Mouse (Mus musculus): Measurements from ENCODE around the gene H2afj.
A peak's percentile ranks its signal among the peaks of the same experiment; 100 is the strongest.

Gene H2afj

DNA sequence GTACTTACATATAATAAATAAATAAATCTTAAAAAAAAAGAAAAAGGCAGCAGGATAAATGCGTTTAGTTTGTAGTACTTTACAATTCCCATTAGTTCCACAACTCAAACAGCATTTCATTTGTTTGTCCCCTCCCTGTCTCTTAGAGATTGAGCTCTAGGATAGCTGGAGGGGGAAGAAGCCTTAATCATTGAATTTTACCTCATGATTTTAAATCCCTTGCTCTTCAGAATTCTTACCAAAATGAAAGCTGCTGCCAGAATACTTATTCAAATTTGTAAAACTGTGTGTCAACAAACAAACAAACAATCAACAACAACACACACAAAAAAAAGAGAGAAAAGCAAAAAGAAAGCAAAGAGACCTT is 2.7 kb upstream of the H2afj start:
- no peak for DNase-seq (ENCODE audit: low spot score in 2 of 2)

DNA sequence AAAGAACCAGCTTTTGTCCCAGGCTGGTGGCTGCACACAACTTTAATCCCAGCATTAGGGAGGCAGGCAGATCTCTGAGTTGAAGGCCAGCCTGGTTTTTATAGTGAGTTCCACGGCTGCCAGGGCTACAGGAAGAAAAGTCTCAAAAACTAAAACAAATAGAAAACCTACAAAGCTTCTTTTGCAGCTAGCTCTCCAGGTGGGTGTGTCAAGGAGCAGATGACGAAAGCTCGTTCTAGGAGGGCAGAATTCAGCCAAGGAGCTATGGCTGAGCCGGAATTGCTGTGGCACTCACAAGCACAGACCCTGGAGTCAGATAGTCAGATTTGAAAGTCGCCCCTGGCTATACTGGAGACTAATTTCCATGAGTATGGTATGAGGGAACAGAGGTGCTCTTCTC is 1.2 kb upstream of the H2afj start:
- DNase-seq (ENCODE audit: low spot score in 2 of 2): no peak

DNA sequence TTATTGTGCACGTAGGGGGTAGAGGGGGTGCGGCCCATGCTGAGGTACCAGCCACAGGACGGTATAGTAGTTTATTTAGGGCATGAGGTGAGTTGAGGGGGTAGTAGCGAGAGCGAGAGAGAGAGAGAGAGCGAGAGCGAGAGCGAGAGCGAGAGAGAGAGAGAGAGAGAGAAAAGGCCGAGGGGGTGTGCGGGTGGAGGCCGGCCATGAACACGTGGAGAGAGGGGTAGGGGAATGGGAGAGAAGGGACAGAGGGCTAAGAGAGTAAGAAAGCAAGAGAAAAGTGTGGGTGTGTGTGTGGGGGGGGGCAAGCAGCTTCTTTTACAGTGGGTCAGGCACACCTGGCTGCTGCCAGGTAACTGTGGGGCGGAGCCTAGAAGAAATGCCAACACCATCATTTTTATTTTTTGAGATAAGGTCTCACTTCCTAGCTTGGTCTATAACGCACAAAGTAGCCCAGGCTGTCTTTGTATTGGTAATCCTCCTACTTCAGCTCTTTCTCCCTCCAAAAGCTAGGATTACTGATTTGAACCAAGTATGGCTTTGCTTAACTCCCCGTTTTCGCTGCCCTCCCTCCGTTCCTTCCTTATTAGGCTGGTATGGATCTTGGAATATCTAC is 540 bp upstream of the H2afj start:
- DNase-seq (ENCODE audit: low spot score in 2 of 2): no peak

DNA sequence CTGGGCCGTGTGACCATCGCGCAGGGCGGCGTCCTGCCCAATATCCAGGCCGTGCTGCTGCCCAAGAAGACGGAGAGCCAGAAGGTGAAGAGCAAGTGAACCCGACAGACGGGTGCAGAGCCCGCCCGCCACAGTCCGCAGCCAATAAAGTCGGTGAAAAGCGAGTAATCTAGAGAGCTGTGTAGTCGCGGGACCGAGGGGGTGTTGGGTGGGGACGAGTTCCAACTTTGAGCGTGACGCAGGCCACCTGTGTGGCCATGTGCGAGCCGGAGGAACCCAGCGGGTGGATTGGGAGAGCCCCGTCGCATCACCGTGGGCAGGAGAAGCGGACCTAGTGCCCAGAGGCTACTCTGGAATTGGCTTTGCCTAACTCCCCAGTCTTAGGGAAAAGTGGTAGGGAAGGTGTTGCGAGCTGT is 595 bp downstream of the H2afj start:
- DNase-seq (ENCODE audit: low spot score in 2 of 2): peak; percentile 54 to 65

- DNase-seq (ENCODE audit: low spot score in 2 of 2): no peak
Measured at GRCm38 (mm10) chr6:136809077-136809476, 1.0 kb downstream of the H2afj start.

GRCm38 (mm10) chr6:136809673-136810072 is 1.6 kb downstream of the H2afj start:
- DNase-seq (ENCODE audit: low spot score in 2 of 2): no peak

GRCm38 (mm10) chr6:136811196-136811595 is 3.2 kb downstream of the H2afj start:
- DNase-seq (ENCODE audit: low spot score in 2 of 2): no peak

GRCm38 (mm10) chr6:136813117-136813516 is 5.1 kb downstream of the H2afj start:
- no peak for DNase-seq (ENCODE audit: low spot score in 2 of 2)

DNA sequence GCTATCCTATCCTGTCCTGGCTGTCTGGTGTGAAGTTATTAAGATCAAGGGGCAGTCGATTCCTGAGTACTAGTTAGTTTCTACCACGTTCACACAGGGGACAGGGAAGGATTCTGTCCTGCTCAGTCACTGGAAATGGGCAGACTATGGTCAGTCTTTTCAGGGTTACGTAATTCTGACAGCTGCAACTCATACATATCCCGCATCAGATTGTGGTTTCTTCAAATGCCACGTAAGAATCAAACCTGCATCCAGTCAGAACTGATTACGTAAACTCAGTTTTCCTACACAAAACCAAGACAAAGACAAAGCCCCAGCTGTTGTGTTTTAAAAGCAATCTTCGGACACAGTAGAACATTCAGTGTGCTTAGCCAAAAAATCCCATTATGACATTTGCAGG is 7.3 kb downstream of the H2afj start:
- DNase-seq (ENCODE audit: low spot score in 2 of 2): no peak

DNA sequence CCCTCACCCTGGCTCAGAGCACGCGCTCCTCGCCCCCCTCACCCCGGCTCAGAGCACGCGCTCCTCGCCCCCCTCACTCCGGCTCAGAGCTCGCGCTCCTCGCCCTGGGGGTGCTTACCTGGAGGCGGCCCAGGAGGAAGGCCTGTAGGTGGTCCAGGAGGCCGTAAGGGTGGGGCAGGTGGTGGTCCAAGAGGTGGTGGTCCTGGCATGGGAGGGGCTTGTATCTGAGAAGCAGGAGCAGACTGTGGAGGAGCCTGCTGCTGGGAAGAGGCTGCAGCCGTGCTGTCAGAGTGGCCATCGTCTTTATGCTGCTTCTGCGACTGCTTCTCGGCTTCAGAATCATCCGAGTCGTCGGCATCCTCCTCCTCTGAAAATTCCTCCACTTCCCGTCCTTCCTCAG is 8.8 kb downstream of the H2afj start:
- no peak for DNase-seq (ENCODE audit: low spot score in 2 of 2)

DNA sequence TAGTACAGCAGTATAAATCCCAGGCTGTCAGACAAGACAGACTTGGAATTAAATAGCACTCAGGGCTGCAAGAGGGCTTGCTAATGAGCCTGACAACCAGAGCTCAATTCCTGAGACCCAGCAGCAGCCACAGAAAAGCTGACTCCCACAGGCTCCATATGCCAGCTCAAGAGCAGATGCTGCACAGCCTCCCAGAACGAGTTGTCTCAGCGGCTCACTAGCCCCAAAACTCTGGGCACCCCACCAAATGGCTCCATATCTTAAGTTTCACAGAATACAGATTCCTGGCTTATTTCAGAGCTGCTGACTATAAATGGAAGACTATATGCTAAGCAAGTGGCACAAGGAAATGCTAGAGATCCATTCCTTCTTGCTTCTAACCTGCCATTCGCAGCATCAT is 9.5 kb downstream of the H2afj start:
- DNase-seq (ENCODE audit: low spot score in 2 of 2): peak; percentile 91 to 94

DNA sequence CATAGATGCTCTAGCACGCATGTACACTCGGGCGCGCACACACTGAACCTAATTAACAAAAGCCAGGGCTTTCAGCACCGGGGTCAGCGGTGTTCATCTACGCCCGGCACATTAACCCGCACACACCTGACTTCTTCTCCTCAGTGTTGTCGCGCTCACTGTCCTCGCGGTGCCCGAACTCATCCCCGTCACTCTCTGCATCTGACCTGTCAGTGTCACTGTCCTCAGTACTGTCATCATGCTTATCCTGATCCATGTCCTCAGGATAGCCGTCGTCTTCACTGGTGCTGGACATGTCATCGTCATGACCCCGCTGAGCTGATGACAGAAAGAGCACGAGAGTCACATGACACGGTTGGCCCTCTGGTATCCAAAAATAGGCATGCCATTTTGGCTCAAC is 12.3 kb downstream of the H2afj start:
- no peak for DNase-seq (ENCODE audit: low spot score in 2 of 2)

- DNase-seq (ENCODE audit: low spot score in 2 of 2): no peak
Measured at GRCm38 (mm10) chr6:136821086-136821485, 13.0 kb downstream of the H2afj start.

- DNase-seq (ENCODE audit: low spot score in 2 of 2): no peak
Measured at GRCm38 (mm10) chr6:136824987-136825386, 16.9 kb downstream of the H2afj start.

- DNase-seq (ENCODE audit: low spot score in 2 of 2): no peak
Measured at GRCm38 (mm10) chr6:136827116-136827515, 19.1 kb downstream of the H2afj start.

DNA sequence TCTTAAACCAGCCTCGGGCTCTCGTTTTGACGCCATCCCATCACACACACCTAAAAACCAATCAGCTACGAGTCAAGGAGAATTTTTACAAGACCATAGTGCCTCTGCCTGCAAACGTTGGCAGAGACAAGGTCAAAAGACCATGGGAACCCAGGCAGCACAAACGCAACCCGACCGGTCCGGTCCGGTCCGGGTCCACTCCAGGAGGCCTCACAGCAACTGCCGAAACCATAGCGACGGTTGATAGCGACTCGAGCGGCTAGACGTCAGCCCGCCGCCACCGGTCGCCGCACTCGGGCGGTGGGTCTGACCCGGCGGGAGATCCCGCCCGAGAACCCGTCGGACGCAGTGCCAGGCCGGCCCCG is 19.5 kb downstream of the H2afj start, which contains the start of gene BC049715:
BC049715 (plus strand) TSS at position 111 of the 365 bp plus-strand sequence.
- DNase-seq (ENCODE audit: low spot score in 2 of 2): no peak

DNA sequence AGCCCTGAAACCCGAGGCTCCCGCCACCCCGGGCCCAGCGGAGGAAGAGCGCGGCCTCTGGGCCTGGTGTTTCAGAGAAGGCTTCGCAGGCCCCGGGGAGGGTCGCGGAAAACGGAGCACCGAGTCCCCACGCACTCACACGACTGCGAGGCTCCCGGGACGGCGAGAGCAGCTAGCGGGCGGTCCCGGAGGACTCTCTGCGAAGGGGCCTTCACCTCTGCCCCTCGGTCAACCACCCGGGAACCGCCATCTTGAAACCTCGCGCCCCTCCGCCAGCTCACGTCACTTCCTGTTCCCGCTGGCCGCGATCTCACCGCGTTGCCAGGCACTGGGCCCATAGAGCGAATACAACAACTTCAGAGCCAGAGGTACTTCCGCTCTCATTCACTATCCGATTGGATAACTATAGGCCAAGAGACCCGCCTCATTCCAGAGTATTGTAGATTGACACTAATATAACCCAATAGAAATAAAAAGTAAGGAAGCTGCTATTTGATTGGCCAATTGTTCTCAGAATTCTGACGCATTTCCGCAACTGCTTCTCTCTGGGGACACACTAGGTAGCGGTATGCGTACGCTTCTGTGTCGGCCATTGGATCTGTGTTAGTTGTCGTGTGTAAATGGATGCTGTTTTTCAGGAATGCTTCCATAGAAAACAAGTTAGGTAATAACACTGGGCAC is 20.0 kb downstream of the H2afj start, which contains the start of gene Wbp11:
Wbp11 (minus strand) TSS at position 353 of the 681 bp plus-strand sequence.
- DNase-seq (ENCODE audit: low spot score in 2 of 2): peak; percentile 98 to 99

DNA sequence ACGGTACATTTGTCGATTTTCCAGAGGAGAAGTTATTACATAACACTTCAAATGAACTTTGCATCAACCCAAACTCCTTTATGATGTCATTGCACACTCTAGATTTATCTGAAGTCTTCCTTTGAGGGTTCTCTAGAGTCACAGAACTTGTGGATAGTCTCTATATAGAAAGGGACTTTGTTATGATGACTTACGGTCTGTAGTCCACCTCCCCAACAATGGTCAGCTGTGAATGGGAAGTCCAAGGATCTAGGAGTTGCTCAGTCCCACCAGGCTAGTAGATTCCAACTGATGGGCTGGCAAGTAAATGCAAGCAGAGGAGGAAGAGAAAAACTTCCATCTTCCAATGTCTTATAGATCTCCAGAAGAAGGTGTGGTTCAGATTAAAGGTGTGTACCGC is 20.6 kb downstream of the H2afj start:
- no peak for DNase-seq (ENCODE audit: low spot score in 2 of 2)

- DNase-seq (ENCODE audit: low spot score in 2 of 2): no peak
Measured at GRCm38 (mm10) chr6:136831712-136832111, 23.7 kb downstream of the H2afj start.

- no peak for DNase-seq (ENCODE audit: low spot score in 2 of 2)
Measured at GRCm38 (mm10) chr6:136835352-136835751, 27.3 kb downstream of the H2afj start, which contains the start of gene Smco3. Gene Smco3, minus strand, starts transcription at chr6:136835452.

DNA sequence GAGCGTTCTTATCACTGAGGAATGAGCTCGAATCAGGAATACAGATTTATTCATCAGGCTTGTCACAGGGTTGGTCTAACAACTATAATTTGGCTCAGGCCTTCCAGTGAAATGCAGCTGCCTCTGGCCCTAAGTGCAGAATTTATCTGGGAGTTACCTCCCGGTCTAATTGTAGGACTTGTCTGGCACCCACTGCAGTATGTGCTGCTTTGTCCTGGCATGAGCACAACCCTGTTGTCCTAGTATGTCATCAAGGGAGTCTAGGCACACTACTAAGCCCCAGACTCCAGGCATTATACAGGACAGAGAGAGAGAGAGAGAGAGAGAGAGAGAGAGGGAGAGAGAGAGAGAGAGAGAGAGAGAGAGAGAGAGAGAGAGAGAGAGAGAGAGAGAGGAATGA is 29.3 kb downstream of the H2afj start:
- no peak for DNase-seq (ENCODE audit: low spot score in 2 of 2)

- no peak for DNase-seq (ENCODE audit: low spot score in 2 of 2)
Measured at GRCm38 (mm10) chr6:136844903-136845302, 36.9 kb downstream of the H2afj start.

DNA sequence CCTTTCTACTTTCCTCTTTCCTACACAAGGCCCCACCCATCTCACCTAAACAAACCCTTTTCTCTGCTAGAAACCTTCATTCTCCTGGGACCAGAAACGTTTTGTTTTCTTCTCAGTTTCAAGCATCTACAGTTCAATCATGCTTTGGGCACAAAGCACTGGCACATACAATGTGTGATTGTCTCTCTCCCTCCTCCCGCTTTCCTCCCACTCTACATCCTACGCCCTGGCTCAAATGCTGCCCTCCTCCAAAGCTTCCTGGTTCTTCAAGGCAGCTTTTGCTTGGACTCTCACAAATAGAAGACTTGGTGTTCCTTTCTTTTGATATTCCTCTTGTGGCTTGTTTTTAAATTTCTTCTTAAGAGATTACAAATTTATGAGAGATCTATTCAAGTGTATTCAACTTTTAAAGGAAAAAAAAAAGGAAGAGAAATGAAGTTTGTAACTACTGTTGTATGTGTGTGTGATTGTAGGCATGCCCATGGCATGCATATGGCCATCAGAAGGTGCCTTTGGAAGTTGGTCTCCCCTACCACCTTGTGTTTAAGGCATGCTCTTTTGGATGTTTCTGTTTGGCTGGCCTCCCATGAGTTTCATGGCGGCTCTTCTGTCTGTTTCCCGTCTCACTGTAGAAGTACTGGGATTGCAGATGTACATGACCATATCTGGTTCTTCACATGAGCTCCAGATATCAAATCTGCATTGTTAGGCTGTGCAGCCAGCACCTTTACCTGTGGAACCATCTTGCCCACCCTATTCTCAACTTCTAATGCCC is 37.8 kb downstream of the H2afj start:
- DNase-seq (ENCODE audit: low spot score in 2 of 2): no peak

Measured in right cerebral cortex, postnatal 10 days (tissue).